Mouse (Mus musculus): ENCODE results near the gene Trmt44. TPM values are rescaled to one million over a fixed set of nuclear protein-coding genes. Genes with fewer than 3 reads are reported as not detected.
A peak's percentile ranks its signal among the peaks of the same experiment; 100 is the strongest.

The Trmt44 gene
- polyA plus RNA-seq (2014; fragmentation: Nextera tagmentation; extraction: Ambion mirVana) = 10.5 and 12.0 TPM in 2 replicates

GRCm38 (mm10) chr5:35574653-35575599, at the start of gene Trmt44:
Gene Trmt44 (minus strand): TSS chr5:35575070.
- 4% methylated on average over 56 of the region's 56 CpGs for WGBS

DNA sequence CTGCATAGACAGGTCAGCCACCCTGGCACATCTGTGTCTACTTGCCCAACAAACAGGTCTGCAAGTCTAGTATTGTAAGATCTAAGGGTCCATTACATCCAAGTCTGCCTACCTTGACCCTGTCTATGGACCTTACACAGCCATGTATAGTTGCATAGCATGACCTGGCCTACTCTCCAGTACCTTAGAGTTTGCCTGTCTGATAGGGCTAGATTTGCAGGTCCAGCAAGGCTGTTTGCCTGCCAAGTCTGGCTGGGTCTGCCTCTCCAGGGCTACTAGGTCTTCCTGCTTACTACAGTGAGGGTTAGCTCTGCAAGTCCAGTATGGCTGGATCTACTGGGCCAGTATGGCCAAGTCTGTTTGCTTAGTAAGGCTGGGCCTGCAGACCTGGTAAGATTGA, 49.0 kb upstream of the Trmt44 start:
- no peak for ATAC-seq (replicated peaks; ENCODE audit: low FRiP score)

More at GRCm38 (mm10) chr5:35574653-35575599, at the start of gene Trmt44:
- Histone ChIP-seq H3K27me3 (ENCODE audit: control insufficient read depth, insufficient read depth, low read length) (no peaks in the 10 kb centered on the region), H3K4me2 (ENCODE audit: low read depth, low read length, severe bottlenecking) (peak within 1 kb of the TSS; percentile 87), H3K27ac (ENCODE audit: low read depth, low read length) (peak within 1 kb of the TSS; percentile 75), H3K4me3 (ENCODE audit: low read depth, low read length) (peak within 1 kb of the TSS; percentile 64), H3K9ac (ENCODE audit: low read length) (peak within 1 kb of the TSS; percentile 63), H3K4me1 (replicated peaks; ENCODE audit: control insufficient read depth, insufficient read depth, low read length) (peaks cover 6% of the 10 kb centered on the region; the same call in 1 of the 2 replicates), H3K9me3 (ENCODE audit: control insufficient read depth, low read length) (no peaks in the 10 kb centered on the region), H3K36me3 (ENCODE audit: control insufficient read depth, insufficient read depth, low read length) (no peaks in the 10 kb centered on the region; the same call in 1 of the 2 replicates)
- ATAC-seq (replicated peaks; ENCODE audit: low FRiP score) (peak; percentile 95), DNase-seq (ENCODE audit: low spot score) (peak; percentile 94)

GRCm38 (mm10) chr5:35621114-35621513, 46.2 kb upstream of the Trmt44 start:
- Histone ChIP-seq H3K4me2 (ENCODE audit: low read depth, low read length, severe bottlenecking) (no peak overlapping the region), H3K27me3 (ENCODE audit: control insufficient read depth, insufficient read depth, low read length) (no peaks in the 10 kb centered on the region), H3K36me3 (ENCODE audit: control insufficient read depth, insufficient read depth, low read length) (no peaks in the 10 kb centered on the region), H3K9me3 (ENCODE audit: control insufficient read depth, low read length) (no peaks in the 10 kb centered on the region), H3K27ac (ENCODE audit: low read depth, low read length) (no peak overlapping the region), H3K9ac (ENCODE audit: low read length) (no peak overlapping the region), H3K4me1 (replicated peaks; ENCODE audit: control insufficient read depth, insufficient read depth, low read length) (no peaks in the 10 kb centered on the region), H3K4me3 (ENCODE audit: low read depth, low read length) (no peak overlapping the region)
- ATAC-seq (replicated peaks; ENCODE audit: low FRiP score) = no peak
- WGBS = 51% methylated on average over 4 of the region's 4 CpGs
- DNase-seq (ENCODE audit: low spot score) = no peak

More for the DNA sequence above, 49.0 kb upstream of the Trmt44 start:
- H3K9me3 ChIP-seq (ENCODE audit: control insufficient read depth, low read length) = no peaks in the 10 kb centered on the region
- H3K4me2 ChIP-seq (ENCODE audit: low read depth, low read length, severe bottlenecking) = no peak overlapping the region
- H3K4me3 ChIP-seq (ENCODE audit: low read depth, low read length) = no peak overlapping the region
- no peaks in the 10 kb centered on the region for H3K27me3 ChIP-seq (ENCODE audit: control insufficient read depth, insufficient read depth, low read length)
- H3K36me3 ChIP-seq (ENCODE audit: control insufficient read depth, insufficient read depth, low read length) = no peaks in the 10 kb centered on the region
- no peaks in the 10 kb centered on the region for H3K4me1 ChIP-seq (replicated peaks; ENCODE audit: control insufficient read depth, insufficient read depth, low read length)
- H3K27ac ChIP-seq (ENCODE audit: low read depth, low read length) = no peak overlapping the region
- no peak overlapping the region for H3K9ac ChIP-seq (ENCODE audit: low read length)
- no peak for DNase-seq (ENCODE audit: low spot score)

DNA sequence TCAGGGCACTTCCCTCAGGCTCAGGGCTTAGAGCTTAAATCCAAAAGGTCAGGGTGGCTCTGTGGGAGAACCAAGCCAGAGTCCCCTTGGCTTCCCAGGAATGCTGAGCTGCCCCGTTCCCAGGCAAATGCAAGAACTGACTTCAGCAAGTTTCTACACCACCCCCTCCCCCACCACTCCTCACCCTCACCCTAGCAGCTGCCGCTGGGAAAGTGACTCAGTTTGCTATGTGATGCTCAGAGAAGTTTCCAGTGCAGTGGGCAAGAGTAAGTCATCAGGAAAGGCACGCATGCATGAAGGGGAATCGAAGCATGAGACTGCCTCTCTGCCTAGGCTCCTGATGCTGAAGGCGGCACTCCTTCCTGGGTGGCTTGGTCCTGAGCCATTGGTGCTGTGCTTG, 42.1 kb upstream of the Trmt44 start:
- Histone ChIP-seq H3K4me1 (replicated peaks; ENCODE audit: control insufficient read depth, insufficient read depth, low read length) (no peaks in the 10 kb centered on the region), H3K27me3 (ENCODE audit: control insufficient read depth, insufficient read depth, low read length) (no peaks in the 10 kb centered on the region), H3K9me3 (ENCODE audit: control insufficient read depth, low read length) (no peaks in the 10 kb centered on the region), H3K27ac (ENCODE audit: low read depth, low read length) (no peak overlapping the region), H3K4me3 (ENCODE audit: low read depth, low read length) (no peak overlapping the region), H3K9ac (ENCODE audit: low read length) (no peak overlapping the region), H3K4me2 (ENCODE audit: low read depth, low read length, severe bottlenecking) (no peak overlapping the region), H3K36me3 (ENCODE audit: control insufficient read depth, insufficient read depth, low read length) (no peaks in the 10 kb centered on the region)
- 46% methylated on average over 5 of the region's 5 CpGs for WGBS
- ATAC-seq (replicated peaks; ENCODE audit: low FRiP score) = no peak
- no peak for DNase-seq (ENCODE audit: low spot score)

DNA sequence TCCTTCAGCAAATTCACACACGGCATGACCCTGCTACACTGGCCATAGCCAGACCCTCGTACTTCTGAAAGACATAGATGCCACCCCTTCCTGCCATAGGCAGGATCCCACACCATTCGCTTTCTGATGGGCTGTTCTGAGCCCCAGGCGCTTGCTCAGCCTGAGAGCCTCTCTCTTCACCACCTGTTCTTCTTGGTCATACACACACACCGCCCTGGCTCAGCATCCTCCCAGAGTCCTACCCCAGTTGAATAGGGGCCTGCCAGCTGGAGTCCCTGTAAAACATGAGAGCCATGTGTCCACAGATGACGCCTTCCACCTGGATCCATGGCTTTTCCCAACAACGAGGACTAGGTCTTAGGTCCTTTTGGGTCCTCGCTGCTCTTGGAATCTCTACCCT, 37.9 kb upstream of the Trmt44 start:
- no peak overlapping the region for H3K9ac ChIP-seq (ENCODE audit: low read length)
- no peaks in the 10 kb centered on the region for H3K36me3 ChIP-seq (ENCODE audit: control insufficient read depth, insufficient read depth, low read length)
- ATAC-seq (replicated peaks; ENCODE audit: low FRiP score) (no peak), DNase-seq (ENCODE audit: low spot score) (no peak)
- H3K27ac ChIP-seq (ENCODE audit: low read depth, low read length) = no peak overlapping the region
- H3K27me3 ChIP-seq (ENCODE audit: control insufficient read depth, insufficient read depth, low read length) = no peaks in the 10 kb centered on the region
- H3K4me1 ChIP-seq (replicated peaks; ENCODE audit: control insufficient read depth, insufficient read depth, low read length) = peaks cover 13% of the 10 kb centered on the region
- 92% methylated on average over 8 of the region's 8 CpGs for WGBS
- no peak overlapping the region for H3K4me2 ChIP-seq (ENCODE audit: low read depth, low read length, severe bottlenecking)
- H3K9me3 ChIP-seq (ENCODE audit: control insufficient read depth, low read length) = no peaks in the 10 kb centered on the region
- no peak overlapping the region for H3K4me3 ChIP-seq (ENCODE audit: low read depth, low read length)

DNA sequence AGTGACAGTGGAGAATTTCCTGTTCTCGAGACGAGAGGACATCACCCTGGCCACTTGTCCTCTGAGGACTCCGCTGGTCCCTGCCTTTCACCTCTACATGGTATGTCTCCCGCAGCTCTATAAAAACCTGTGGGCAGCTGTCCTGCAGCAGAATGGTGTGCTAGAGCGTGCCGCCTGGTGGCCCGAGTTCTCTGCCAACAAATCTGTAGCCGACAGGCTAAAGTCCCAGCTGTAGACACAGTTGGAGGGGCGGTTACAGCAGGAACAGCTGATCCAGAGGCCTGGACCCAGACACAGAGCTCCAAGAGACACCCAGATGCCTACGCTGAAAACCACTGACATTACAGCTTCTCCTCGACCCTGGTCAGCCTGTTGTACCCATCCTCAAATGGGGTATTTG, 37.0 kb upstream of the Trmt44 start:
- WGBS = 89% methylated on average over 11 of the region's 11 CpGs
- Histone ChIP-seq H3K27ac (ENCODE audit: low read depth, low read length) (no peak overlapping the region), H3K4me1 (replicated peaks; ENCODE audit: control insufficient read depth, insufficient read depth, low read length) (peaks cover 13% of the 10 kb centered on the region), H3K4me3 (ENCODE audit: low read depth, low read length) (no peak overlapping the region), H3K9ac (ENCODE audit: low read length) (no peak overlapping the region), H3K4me2 (ENCODE audit: low read depth, low read length, severe bottlenecking) (no peak overlapping the region), H3K27me3 (ENCODE audit: control insufficient read depth, insufficient read depth, low read length) (no peaks in the 10 kb centered on the region), H3K9me3 (ENCODE audit: control insufficient read depth, low read length) (no peaks in the 10 kb centered on the region), H3K36me3 (ENCODE audit: control insufficient read depth, insufficient read depth, low read length) (no peaks in the 10 kb centered on the region)
- ATAC-seq (replicated peaks; ENCODE audit: low FRiP score) = no peak
- DNase-seq (ENCODE audit: low spot score) = no peak

- no peaks in the 10 kb centered on the region for H3K9me3 ChIP-seq (ENCODE audit: control insufficient read depth, low read length)
- no peaks in the 10 kb centered on the region for H3K27me3 ChIP-seq (ENCODE audit: control insufficient read depth, insufficient read depth, low read length)
- no peak for ATAC-seq (replicated peaks; ENCODE audit: low FRiP score)
- H3K4me1 ChIP-seq (replicated peaks; ENCODE audit: control insufficient read depth, insufficient read depth, low read length) = peaks cover 13% of the 10 kb centered on the region
- no peak overlapping the region for H3K4me3 ChIP-seq (ENCODE audit: low read depth, low read length)
- 87% methylated on average over 9 of the region's 9 CpGs for WGBS
- H3K4me2 ChIP-seq (ENCODE audit: low read depth, low read length, severe bottlenecking) = no peak overlapping the region
- H3K27ac ChIP-seq (ENCODE audit: low read depth, low read length) = no peak overlapping the region
- DNase-seq (ENCODE audit: low spot score) = no peak
- H3K9ac ChIP-seq (ENCODE audit: low read length) = no peak overlapping the region
- no peaks in the 10 kb centered on the region for H3K36me3 ChIP-seq (ENCODE audit: control insufficient read depth, insufficient read depth, low read length)
Measured at GRCm38 (mm10) chr5:35611170-35611569, 36.3 kb upstream of the Trmt44 start.

- WGBS = 95% methylated on average over 7 of the region's 7 CpGs
- DNase-seq (ENCODE audit: low spot score) (no peak), ATAC-seq (replicated peaks; ENCODE audit: low FRiP score) (no peak)
- no peaks in the 10 kb centered on the region for H3K36me3 ChIP-seq (ENCODE audit: control insufficient read depth, insufficient read depth, low read length)
- no peak overlapping the region for H3K27ac ChIP-seq (ENCODE audit: low read depth, low read length)
- H3K9ac ChIP-seq (ENCODE audit: low read length) = no peak overlapping the region
- peaks cover 13% of the 10 kb centered on the region for H3K4me1 ChIP-seq (replicated peaks; ENCODE audit: control insufficient read depth, insufficient read depth, low read length)
- H3K27me3 ChIP-seq (ENCODE audit: control insufficient read depth, insufficient read depth, low read length) = no peaks in the 10 kb centered on the region
- no peak overlapping the region for H3K4me2 ChIP-seq (ENCODE audit: low read depth, low read length, severe bottlenecking)
- no peaks in the 10 kb centered on the region for H3K9me3 ChIP-seq (ENCODE audit: control insufficient read depth, low read length)
- no peak overlapping the region for H3K4me3 ChIP-seq (ENCODE audit: low read depth, low read length)
Measured at GRCm38 (mm10) chr5:35610381-35610780, 35.5 kb upstream of the Trmt44 start.

- no peaks in the 10 kb centered on the region for H3K9me3 ChIP-seq (ENCODE audit: control insufficient read depth, low read length)
- no peaks in the 10 kb centered on the region for H3K36me3 ChIP-seq (ENCODE audit: control insufficient read depth, insufficient read depth, low read length)
- no peak for ATAC-seq (replicated peaks; ENCODE audit: low FRiP score)
- H3K9ac ChIP-seq (ENCODE audit: low read length) = no peak overlapping the region
- H3K27me3 ChIP-seq (ENCODE audit: control insufficient read depth, insufficient read depth, low read length) = no peaks in the 10 kb centered on the region
- 76% methylated on average over 2 of the region's 2 CpGs for WGBS
- no peak overlapping the region for H3K27ac ChIP-seq (ENCODE audit: low read depth, low read length)
- no peak overlapping the region for H3K4me2 ChIP-seq (ENCODE audit: low read depth, low read length, severe bottlenecking)
- peaks cover 13% of the 10 kb centered on the region for H3K4me1 ChIP-seq (replicated peaks; ENCODE audit: control insufficient read depth, insufficient read depth, low read length)
- no peak overlapping the region for H3K4me3 ChIP-seq (ENCODE audit: low read depth, low read length)
- no peak for DNase-seq (ENCODE audit: low spot score)
Measured at GRCm38 (mm10) chr5:35609971-35610370, 35.1 kb upstream of the Trmt44 start.
